Mouse (Mus musculus) intestine, embryonic 14.5 days (tissue): ENCODE results near the gene Tmprss11g. TPM values are rescaled to one million over a fixed set of nuclear protein-coding genes. Genes with fewer than 3 reads are reported as not detected.

Experiments
- ATAC-seq: fragments of 200-750 bp; cut with Nextera tagmentation; replicated peaks from 2 replicates; pipeline ENCODE4 v1.8.0; 2017; ENCODE audit warnings: low read depth, moderate number of reproducible peaks, moderate TSS enrichment, moderate library complexity; ENCODE audit not compliant: low FRiP score, low TSS enrichment
- DNase-seq: peaks from one replicate; pipeline ENCODE4 v3.0.0-alpha.2; 2018; ENCODE audit warnings: low spot score
- H3K27ac ChIP-seq: fragments of 300-500 bp; sonication (generic); 2 replicates; pipeline ENCODE4 v1.5.1; 2014; ENCODE audit warnings: low read depth, mild to moderate bottlenecking, control low read depth
- H3K27me3 ChIP-seq: fragments of 300-500 bp; sonication (generic); replicated peaks from 2 replicates; pipeline ENCODE4 v1.6.1; 2014; ENCODE audit warnings: low read length, control low read depth; ENCODE audit not compliant: control insufficient read depth, insufficient read depth
- H3K36me3 ChIP-seq: fragments of 300-500 bp; sonication (generic); 2 replicates; pipeline ENCODE4 v1.6.1; 2014; ENCODE audit warnings: low read length, control low read depth; ENCODE audit not compliant: control insufficient read depth, insufficient read depth
- H3K4me1 ChIP-seq: fragments of 300-500 bp; sonication (generic); replicated peaks from 2 replicates; pipeline ENCODE4 v1.6.1; 2014; ENCODE audit warnings: low read length, control low read depth, mixed read lengths; ENCODE audit not compliant: control insufficient read depth, insufficient read depth
- H3K4me2 ChIP-seq: fragments of 300-500 bp; sonication (generic); 2 replicates; pipeline ENCODE4 v1.6.1; 2014; ENCODE audit warnings: low read length
- H3K4me3 ChIP-seq: fragments of 300-500 bp; sonication (generic); 2 replicates; pipeline ENCODE4 v1.5.1; 2014; ENCODE audit warnings: low read depth, low read length, control low read depth, mixed read lengths
- H3K9ac ChIP-seq: fragments of 300-500 bp; sonication (generic); 2 replicates; pipeline ENCODE4 v1.6.1; 2014; ENCODE audit warnings: mild to moderate bottlenecking, low read length
- H3K9me3 ChIP-seq: fragments of 300-500 bp; sonication (generic); 2 replicates; pipeline ENCODE4 v1.6.1; 2016; ENCODE audit warnings: low read length, control low read depth; ENCODE audit not compliant: control insufficient read depth
- WGBS: fragments of 180-500 bp; shearing (Covaris S2); extraction: QIAGEN DNeasy Blood & Tissue Kit; methylation state at CpG from one replicate; pipeline ENCODE4 v1.1.7; 2014; 5-methylcytosine and 5-hydroxymethylcytosine counted together
- polyA plus RNA-seq: library from polyadenylated mRNA; unstranded; fragments of >200 nt; fragmentation: Nextera tagmentation; extraction: Ambion mirVana; gene quantifications from 2 replicates; pipeline ENCODE4 v1.2.1, GENCODE M21; 2014

Gene Tmprss11g
- polyA plus RNA-seq: not detected in 2 replicates

- no peak for ATAC-seq
Observed at GRCm38 (mm10) chr5:86518500-86518899, at the start of gene Tmprss11g. Tmprss11g (minus strand) TSS chr5:86518600.

GRCm38 (mm10) chr5:86546693-86547092 is 28.3 kb upstream of the Tmprss11g start:
- no peak for DNase-seq
- H3K36me3 ChIP-seq: no peaks in the 10 kb centered on the region
- H3K9me3 ChIP-seq: no peaks in the 10 kb centered on the region
- no peak overlapping the region for H3K4me2 ChIP-seq
- no peak overlapping the region for H3K4me3 ChIP-seq
- ATAC-seq: no peak; the same call in 1 of the 2 replicates
- WGBS: 85% methylated on average over 2 of the region's 2 CpGs
- no peaks in the 10 kb centered on the region for H3K27me3 ChIP-seq
- H3K4me1 ChIP-seq: no peaks in the 10 kb centered on the region
- no peak overlapping the region for H3K9ac ChIP-seq
- H3K27ac ChIP-seq: no peak overlapping the region

More at GRCm38 (mm10) chr5:86518500-86518899, at the start of gene Tmprss11g:
- no peaks in the 10 kb centered on the region for H3K27me3 ChIP-seq
- H3K4me2 ChIP-seq: no peak within 1 kb of the TSS
- no peaks in the 10 kb centered on the region for H3K9me3 ChIP-seq
- H3K27ac ChIP-seq: no peak within 1 kb of the TSS
- no peaks in the 10 kb centered on the region for H3K4me1 ChIP-seq
- 76% methylated on average over 9 of the region's 9 CpGs for WGBS
- no peak within 1 kb of the TSS for H3K9ac ChIP-seq
- no peaks in the 10 kb centered on the region for H3K36me3 ChIP-seq
- no peak for DNase-seq
- H3K4me3 ChIP-seq: no peak within 1 kb of the TSS

- no peak overlapping the region for H3K27ac ChIP-seq
- no peak for ATAC-seq
- 81% methylated on average over 3 of the region's 3 CpGs for WGBS
Observed at GRCm38 (mm10) chr5:86540601-86541000, 22.2 kb upstream of the Tmprss11g start.

GRCm38 (mm10) chr5:86528725-86529124 is 10.3 kb upstream of the Tmprss11g start:
- DNase-seq: no peak
- 62% methylated on average over 2 of the region's 2 CpGs for WGBS
- no peaks in the 10 kb centered on the region for H3K36me3 ChIP-seq
- H3K4me2 ChIP-seq: no peak overlapping the region
- H3K9ac ChIP-seq: no peak overlapping the region
- no peak overlapping the region for H3K27ac ChIP-seq
- no peaks in the 10 kb centered on the region for H3K9me3 ChIP-seq
- ATAC-seq: no peak
- no peaks in the 10 kb centered on the region for H3K4me1 ChIP-seq
- H3K4me3 ChIP-seq: no peak overlapping the region
- H3K27me3 ChIP-seq: no peaks in the 10 kb centered on the region

More at GRCm38 (mm10) chr5:86540601-86541000, 22.2 kb upstream of the Tmprss11g start:
- Histone ChIP-seq H3K9me3 (no peaks in the 10 kb centered on the region), H3K4me3 (no peak overlapping the region), H3K27me3 (no peaks in the 10 kb centered on the region), H3K9ac (no peak overlapping the region), H3K4me1 (no peaks in the 10 kb centered on the region), H3K36me3 (no peaks in the 10 kb centered on the region), H3K4me2 (no peak overlapping the region)
- DNase-seq: no peak

DNA sequence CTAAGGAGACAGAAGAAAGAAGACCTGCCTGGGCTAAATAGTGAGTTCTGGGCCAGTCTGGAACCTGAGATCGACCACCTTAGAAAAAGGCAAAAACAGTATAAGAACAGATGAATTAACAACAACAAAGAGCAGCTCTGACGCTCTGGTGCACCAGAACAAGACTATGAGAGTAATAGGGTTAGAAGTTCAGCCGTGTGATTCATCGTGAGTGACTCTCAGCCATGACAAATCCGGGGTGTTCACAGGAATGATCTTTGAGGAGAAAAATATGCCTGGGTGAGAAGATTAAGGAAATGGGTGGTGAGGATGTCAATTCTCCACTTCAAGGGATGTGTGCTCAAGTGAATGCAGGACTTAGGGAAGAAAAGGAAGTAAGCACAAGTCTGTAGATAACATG is 6.9 kb downstream of the Tmprss11g start:
- H3K36me3 ChIP-seq: no peaks in the 10 kb centered on the region
- H3K9me3 ChIP-seq: no peaks in the 10 kb centered on the region
- no peak overlapping the region for H3K27ac ChIP-seq
- no peak overlapping the region for H3K4me3 ChIP-seq
- no peak overlapping the region for H3K9ac ChIP-seq
- 81% methylated on average over 5 of the region's 5 CpGs for WGBS
- H3K4me1 ChIP-seq: no peaks in the 10 kb centered on the region
- H3K27me3 ChIP-seq: no peaks in the 10 kb centered on the region
- H3K4me2 ChIP-seq: no peak overlapping the region
- ATAC-seq: no peak
- DNase-seq: no peak

DNA sequence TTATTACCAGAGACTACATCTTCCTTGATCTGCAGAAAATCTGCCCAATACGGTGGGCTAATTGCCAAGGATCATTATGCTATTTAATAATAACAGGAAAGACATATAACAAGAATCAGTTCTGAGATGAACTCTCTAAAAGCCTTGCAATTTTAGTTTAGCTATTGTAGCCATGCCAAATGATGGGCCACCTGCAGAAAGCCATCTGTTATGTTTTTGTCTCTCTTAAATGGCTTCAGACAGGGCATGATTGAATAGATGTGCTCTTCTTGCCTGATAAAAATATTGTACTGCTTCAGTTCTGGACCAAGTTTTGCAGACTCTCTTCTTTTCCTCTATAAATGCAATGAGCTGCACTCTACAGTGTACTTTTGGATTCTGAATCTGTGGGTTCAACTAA is 24.9 kb downstream of the Tmprss11g start:
- ATAC-seq (no peak), DNase-seq (no peak)
- Histone ChIP-seq H3K4me2 (no peak overlapping the region), H3K4me3 (no peak overlapping the region), H3K27ac (no peak overlapping the region), H3K9ac (no peak overlapping the region), H3K4me1 (no peaks in the 10 kb centered on the region), H3K27me3 (no peaks in the 10 kb centered on the region), H3K36me3 (no peaks in the 10 kb centered on the region), H3K9me3 (no peaks in the 10 kb centered on the region)
- WGBS: 67% methylated on average over 1 of the region's 1 CpGs

GRCm38 (mm10) chr5:86482562-86482961 is 35.8 kb downstream of the Tmprss11g start:
- no peak overlapping the region for H3K4me2 ChIP-seq
- H3K27me3 ChIP-seq: no peaks in the 10 kb centered on the region
- no peak for DNase-seq
- no peak overlapping the region for H3K4me3 ChIP-seq
- H3K36me3 ChIP-seq: no peaks in the 10 kb centered on the region
- H3K27ac ChIP-seq: no peak overlapping the region
- H3K9me3 ChIP-seq: no peaks in the 10 kb centered on the region
- 71% methylated on average over 2 of the region's 2 CpGs for WGBS
- no peaks in the 10 kb centered on the region for H3K4me1 ChIP-seq
- no peak; the same call in 1 of the 2 replicates for ATAC-seq
- H3K9ac ChIP-seq: no peak overlapping the region

- Histone ChIP-seq H3K36me3 (no peaks in the 10 kb centered on the region), H3K27me3 (no peaks in the 10 kb centered on the region), H3K9ac (no peak overlapping the region), H3K4me3 (no peak overlapping the region), H3K27ac (no peak overlapping the region), H3K4me1 (no peaks in the 10 kb centered on the region), H3K4me2 (no peak overlapping the region), H3K9me3 (no peaks in the 10 kb centered on the region)
- ATAC-seq: no peak
- no peak for DNase-seq
- WGBS: 83% methylated on average over 1 of the region's 1 CpGs
Observed at GRCm38 (mm10) chr5:86482031-86482430, 36.4 kb downstream of the Tmprss11g start.

- DNase-seq (no peak), ATAC-seq (peak; percentile 67)
- Histone ChIP-seq H3K4me1 (no peaks in the 10 kb centered on the region), H3K4me3 (no peak overlapping the region), H3K27ac (no peak overlapping the region), H3K9ac (no peak overlapping the region), H3K4me2 (no peak overlapping the region), H3K9me3 (no peaks in the 10 kb centered on the region), H3K27me3 (no peaks in the 10 kb centered on the region), H3K36me3 (no peaks in the 10 kb centered on the region)
- WGBS: 68% methylated on average over 9 of the region's 9 CpGs
Observed at GRCm38 (mm10) chr5:86473859-86474258, 44.5 kb downstream of the Tmprss11g start.
